Mouse (Mus musculus) layer of hippocampus, adult 6 months (tissue): Measurements from ENCODE around the gene Vmn2r18. TPM values are rescaled to one million over a fixed set of nuclear protein-coding genes. Genes with fewer than 3 reads are reported as not detected.

Experiments used
- long read RNA-seq, 2 experiments: library from polyadenylated mRNA; unstranded; transcript quantifications; one replicate each; pipeline ENCODE4 v2.0.0; 2019 to 2020
- polyA plus RNA-seq: library from polyadenylated mRNA; unstranded; fragments of <200 nt; fragmentation: Nextera tagmentation; gene quantifications from 2 replicates; pipeline ENCODE4 v1.2.3, GENCODE M21; 2021

Gene Vmn2r18
- not detected in 2 replicates for polyA plus RNA-seq
- long read RNA-seq, experiment 1, result 0 reads
- long read RNA-seq, experiment 2, result 0 reads

DNA sequence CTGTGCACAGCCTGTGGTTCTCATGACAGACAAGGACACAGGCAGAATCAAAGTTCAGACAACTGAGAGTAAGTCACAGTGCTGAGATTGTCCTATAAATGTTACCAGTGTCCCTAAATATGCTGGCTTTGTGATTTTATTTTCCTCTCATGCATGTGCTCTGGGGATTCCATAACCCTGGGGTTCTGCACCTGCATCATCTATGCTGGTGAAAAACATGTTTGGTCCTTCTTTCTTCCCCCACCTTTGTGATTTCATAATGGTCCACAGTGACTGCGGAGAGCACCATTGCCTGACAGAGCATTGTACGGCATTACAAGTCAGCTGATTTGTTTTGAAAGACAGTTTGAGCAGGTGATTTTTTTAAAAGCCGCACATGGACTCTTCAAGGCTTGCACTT lies at the start of gene Vmn2r18:
TSS of gene Vmn2r18 (minus strand) at position 101 of the 400 bp plus-strand sequence.

GRCm38 (mm10) chr5:151650700-151651410 lies 45.0 kb upstream of the Vmn2r18 start, which contains the start of gene Rfc3:
Rfc3 (minus strand) TSS chr5:151651242.

Other genes starting within 250 kb of the Vmn2r18 start
- not detected in 2 replicates for gene Gm42906, start 177.9 kb downstream of the Vmn2r18 start, polyA plus RNA-seq
- gene Rfc3, start 45.2 kb upstream of the Vmn2r18 start, polyA plus RNA-seq, result 8.8 and 11.1 TPM in 2 replicates